Mouse (Mus musculus) myocyte (in vitro differentiated cells): ENCODE data around the gene Tesk2.

ENCODE experiments used
- CEBPB ChIP-seq: IDR thresholded peaks from 2 replicates; pipeline ENCODE4 v1.6.1; 2011; ENCODE audit warnings: mild to moderate bottlenecking, moderate library complexity; ENCODE audit not compliant: poor library complexity, insufficient read depth, severe bottlenecking
- E2F4 ChIP-seq: IDR thresholded peaks from one replicate; pipeline ENCODE4 v1.6.1; 2011; ENCODE audit warnings: mild to moderate bottlenecking, control low read depth, moderate library complexity; ENCODE audit not compliant: insufficient read depth
- MAX ChIP-seq: IDR thresholded peaks from one replicate; pipeline ENCODE4 v1.6.1; 2011; ENCODE audit warnings: low read depth, mild to moderate bottlenecking, control low read depth
- MYOD1 ChIP-seq, 3 experiments: IDR thresholded peaks; one replicate each; pipeline ENCODE4 v1.6.1; 2011; ENCODE audit warnings: control low read depth in 2 of 3, low read depth in 2 of 3, mild to moderate bottlenecking in 2 of 3, moderate library complexity in 1 of 3; ENCODE audit not compliant: insufficient read length in 2 of 3, control insufficient read depth in 1 of 3
- MYOG ChIP-seq, 3 experiments: IDR thresholded peaks; one replicate each; pipeline ENCODE4 v1.6.1; 2011; ENCODE audit warnings: control low read depth in 2 of 3, low read depth in 2 of 3, mild to moderate bottlenecking in 2 of 3; ENCODE audit not compliant: insufficient read length in 2 of 3, control insufficient read depth in 1 of 3, insufficient read depth in 1 of 3
- POLR2A ChIP-seq: IDR thresholded peaks from one replicate; pipeline ENCODE4 v1.6.1; 2011; ENCODE audit warnings: low read depth, mild to moderate bottlenecking, control low read depth, moderate library complexity; ENCODE audit not compliant: insufficient read length
- POLR2AphosphoS2 ChIP-seq: IDR thresholded peaks from one replicate; pipeline ENCODE4 v1.6.1; 2011; ENCODE audit warnings: low read depth, control low read depth; ENCODE audit not compliant: insufficient read length
- SRF ChIP-seq: IDR thresholded peaks from one replicate; pipeline ENCODE4 v1.6.1; 2011; ENCODE audit warnings: low read depth; ENCODE audit not compliant: control insufficient read depth, insufficient read length
- TCF12 ChIP-seq: IDR thresholded peaks from one replicate; pipeline ENCODE4 v1.6.1; 2011; ENCODE audit warnings: mild to moderate bottlenecking, control low read depth; ENCODE audit not compliant: poor library complexity, insufficient read depth, severe bottlenecking
- USF1 ChIP-seq: IDR thresholded peaks from one replicate; pipeline ENCODE4 v1.6.1; 2011; ENCODE audit warnings: low read depth, mild to moderate bottlenecking, control low read depth, moderate library complexity

DNA sequence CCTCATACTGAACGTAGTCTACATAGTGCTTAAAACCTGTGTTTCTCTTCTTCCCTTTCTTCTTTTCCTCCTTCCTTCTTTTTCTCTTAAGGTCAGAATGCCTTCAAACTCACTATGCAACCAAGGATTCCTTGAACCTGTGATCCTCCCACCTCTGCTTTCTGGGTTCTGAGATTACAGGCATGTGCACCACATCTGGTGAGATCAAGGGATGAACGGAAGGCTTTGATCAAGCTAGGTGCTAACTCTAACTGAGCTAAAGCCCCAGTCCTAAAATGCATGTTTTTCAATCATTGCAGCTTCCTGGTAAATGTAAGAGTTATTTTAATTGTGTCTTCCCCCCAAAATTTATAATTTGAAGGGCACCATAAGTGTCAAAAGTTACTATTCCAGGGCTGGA lies 14.2 kb downstream of the Tesk2 start:
- TF ChIP-seq POLR2A (no peak), USF1 (no peak), MYOD1 (IDR thresholded peaks at IDR 0.05; ENCODE audit: control insufficient read depth in 1 of 3, insufficient read length in 2 of 3, low read depth in 2 of 3) (no peak), MAX (no peak), MYOG (IDR thresholded peaks at IDR 0.05; ENCODE audit: control insufficient read depth in 1 of 3, insufficient read depth in 1 of 3, insufficient read length in 2 of 3, low read depth in 2 of 3) (no peak), SRF (no peak), POLR2AphosphoS2 (no peak), E2F4 (no peak), TCF12 (no peak), CEBPB (no peak)
